Mouse (Mus musculus) kidney, adult 2 months (tissue): ENCODE results near the gene Actn2. TPM values are rescaled to one million over a fixed set of nuclear protein-coding genes. Genes with fewer than 3 reads are reported as not detected.
A peak's percentile ranks its signal among the peaks of the same experiment; 100 is the strongest.

Source experiments
- DNase-seq: peaks from one replicate; pipeline ENCODE4 v3.0.0; 2021
- H3K27ac ChIP-seq: fragments of 200-500 bp; 2 replicates; pipeline ENCODE4 v1.5.1; 2012; ENCODE audit warnings: low read depth, low read length, control low read depth, inconsistent platforms; ENCODE audit not compliant: insufficient read depth
- H3K27me3 ChIP-seq: fragments of 200-500 bp; replicated peaks from 2 replicates; pipeline ENCODE4 v1.6.1; 2012; ENCODE audit warnings: mild to moderate bottlenecking, moderate library complexity, low read length, inconsistent platforms; ENCODE audit not compliant: control insufficient read depth, insufficient read depth
- H3K36me3 ChIP-seq: fragments of 200-500 bp; 2 replicates; pipeline ENCODE4 v1.6.1; 2012; ENCODE audit warnings: mild to moderate bottlenecking, moderate library complexity, low read length, inconsistent platforms; ENCODE audit not compliant: control insufficient read depth, insufficient read depth
- H3K4me1 ChIP-seq: fragments of 200-500 bp; 2 replicates; pipeline ENCODE4 v1.6.1; 2011; ENCODE audit warnings: low read length; ENCODE audit not compliant: control insufficient read depth, insufficient read depth
- H3K4me3 ChIP-seq: fragments of 200-500 bp; 2 replicates; pipeline ENCODE4 v1.5.1; 2011; ENCODE audit warnings: mild to moderate bottlenecking, low read depth, low read length, control low read depth; ENCODE audit not compliant: insufficient read depth
- CTCF ChIP-seq: fragments of 200-500 bp; conservative IDR thresholded peaks from 2 replicates; pipeline ENCODE4 v1.5.1; 2011; ENCODE audit warnings: low read depth, mild to moderate bottlenecking, control low read depth, low read length, moderate library complexity, mixed read lengths; ENCODE audit not compliant: insufficient read depth, insufficient read length
- POLR2A ChIP-seq: fragments of 200-500 bp; IDR thresholded peaks from one replicate; pipeline ENCODE4 v1.6.1; 2011; ENCODE audit warnings: low read depth, low read length, control low read depth
- WGBS: fragments of 180-500 bp; shearing (Covaris S2); methylation state at CpG from one replicate; pipeline ENCODE4 v1.1.7; 2018; 5-methylcytosine and 5-hydroxymethylcytosine counted together
- polyA plus RNA-seq: library from polyadenylated mRNA; depleted of rRNA; stranded (reverse); fragments of >200 nt; gene quantifications from 2 replicates; pipeline ENCODE4 v1.2.3, GENCODE M21; 2012; rRNA removed

Gene Actn2
- 2.3 and 25.0 TPM in 2 replicates for polyA plus RNA-seq

DNA sequence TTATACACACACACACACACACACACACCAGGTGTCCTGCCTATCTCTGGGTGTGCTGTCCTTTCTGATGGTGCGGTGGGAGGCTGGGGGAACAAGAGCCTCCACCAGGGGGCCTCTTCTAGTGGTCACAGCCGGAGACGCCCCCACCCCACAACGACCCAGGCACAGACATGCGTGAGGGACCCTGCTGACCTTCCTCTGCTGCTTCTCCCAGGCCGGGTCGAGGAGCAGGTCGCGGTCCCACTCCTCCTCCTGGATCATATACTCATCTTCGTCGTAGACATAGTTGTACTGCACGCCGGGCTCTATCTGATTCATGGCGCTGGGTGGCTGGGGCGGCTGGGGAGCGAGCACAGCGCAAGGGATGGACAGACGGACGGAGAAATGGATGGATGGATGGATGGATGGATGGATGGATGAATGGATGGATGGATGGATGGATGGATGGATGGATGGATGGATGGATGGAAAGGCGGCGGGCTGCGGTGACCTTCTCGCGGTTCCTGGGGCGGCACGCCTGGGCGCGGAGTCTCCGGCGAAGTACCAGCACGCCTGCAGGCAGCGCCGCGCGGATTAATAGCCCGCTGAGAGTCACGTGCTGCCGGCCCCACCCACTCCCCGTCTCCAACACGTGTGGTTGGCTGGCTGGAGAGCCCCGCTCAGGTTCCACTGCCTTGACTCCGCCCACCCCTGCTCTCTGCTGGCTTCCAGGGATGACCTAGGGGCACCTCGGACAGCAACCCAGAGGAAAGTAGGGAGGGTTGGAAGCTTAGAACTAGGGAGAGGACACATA, at the start of gene Actn2:
Gene Actn2, minus strand, starts transcription at position 578 of the 793 bp plus-strand sequence.
- Histone ChIP-seq H3K27me3 (no peaks in the 10 kb centered on the region; the same call in 1 of the 2 replicates), H3K36me3 (no peaks in the 10 kb centered on the region), H3K4me1 (no peaks in the 10 kb centered on the region), H3K4me3 (no peak within 1 kb of the TSS), H3K27ac (no peak within 1 kb of the TSS)
- 2% methylated on average over 43 of the region's 43 CpGs for WGBS
- no peak for TF ChIP-seq POLR2A
- TF ChIP-seq CTCF, result no peak
- DNase-seq, result peak; percentile 60

DNA sequence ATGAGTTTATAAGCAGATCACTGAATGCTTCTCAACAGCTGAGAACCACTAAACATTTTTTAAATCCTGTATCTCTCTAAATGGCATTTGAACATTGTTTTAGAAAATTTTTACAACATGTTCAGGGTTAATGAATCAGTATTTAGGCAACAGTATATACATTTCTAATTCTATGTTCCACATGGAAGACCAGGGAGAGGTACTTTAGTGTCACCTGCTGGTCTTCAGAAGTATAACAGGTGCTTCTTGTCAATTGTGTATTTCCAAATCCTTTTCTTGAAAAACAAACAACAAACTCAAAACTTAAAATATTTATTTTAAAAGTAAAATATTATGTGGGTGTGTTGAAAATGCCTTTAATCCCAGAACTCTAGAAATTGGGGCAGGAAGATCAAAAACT, 45.7 kb upstream of the Actn2 start:
- no peak overlapping the region for H3K27ac ChIP-seq
- DNase-seq, result peak; percentile 20
- no peaks in the 10 kb centered on the region for H3K4me1 ChIP-seq
- TF ChIP-seq POLR2A (no peak), CTCF (0 out of 2 replicates have a peak, but pooled peaks have one; percentile 20)
- no peaks in the 10 kb centered on the region for H3K36me3 ChIP-seq
- H3K4me3 ChIP-seq, result no peak overlapping the region
- H3K27me3 ChIP-seq, result no peaks in the 10 kb centered on the region

DNA sequence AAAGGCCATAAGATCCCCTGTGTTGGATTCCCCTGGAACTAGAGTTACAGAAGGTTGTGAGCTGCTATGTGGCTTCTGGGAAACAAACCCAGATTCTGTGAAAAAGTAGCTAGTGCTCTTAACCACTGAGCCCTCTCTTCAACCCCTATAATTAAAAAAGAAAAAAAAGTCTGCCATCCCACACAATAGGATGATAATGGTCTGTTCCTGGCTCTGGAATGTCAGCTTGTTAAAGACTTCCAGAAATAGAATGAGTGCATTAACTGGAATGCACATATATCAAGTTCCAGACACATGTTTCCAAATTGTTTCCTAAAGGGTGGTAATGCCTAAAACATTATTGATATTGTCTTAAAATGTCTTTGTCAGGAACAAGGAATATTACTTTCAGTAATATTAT, 44.2 kb upstream of the Actn2 start:
- Histone ChIP-seq H3K4me1 (no peaks in the 10 kb centered on the region), H3K27ac (no peak overlapping the region), H3K27me3 (no peaks in the 10 kb centered on the region), H3K4me3 (no peak overlapping the region), H3K36me3 (no peaks in the 10 kb centered on the region)
- no peak for TF ChIP-seq CTCF
- TF ChIP-seq POLR2A, result no peak
- no peak for DNase-seq

DNA sequence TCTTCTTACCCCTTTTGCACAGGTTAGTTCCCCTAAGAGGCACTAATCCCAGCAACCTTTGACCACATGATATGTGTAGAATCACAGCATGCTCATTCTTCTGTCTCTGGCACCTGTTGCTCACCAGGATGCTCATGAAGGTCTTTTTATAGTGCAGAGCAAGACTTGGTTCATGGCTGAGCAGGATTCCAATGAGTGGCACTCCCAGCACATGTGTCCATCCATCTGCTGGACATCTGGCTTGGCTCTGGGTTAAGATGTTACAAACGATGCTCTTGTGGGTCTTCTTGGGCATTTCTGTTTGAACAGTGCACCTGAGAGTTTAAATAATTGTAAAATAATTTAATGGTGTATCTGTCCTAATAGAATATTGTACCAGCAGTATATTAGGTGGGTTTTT, 36.2 kb upstream of the Actn2 start:
- Histone ChIP-seq H3K27ac (no peak overlapping the region), H3K36me3 (no peaks in the 10 kb centered on the region), H3K4me1 (no peaks in the 10 kb centered on the region), H3K4me3 (no peak overlapping the region), H3K27me3 (no peaks in the 10 kb centered on the region)
- 54% methylated on average over 1 of the region's 1 CpGs for WGBS
- TF ChIP-seq CTCF, result no peak
- TF ChIP-seq POLR2A, result no peak
- DNase-seq, result no peak

DNA sequence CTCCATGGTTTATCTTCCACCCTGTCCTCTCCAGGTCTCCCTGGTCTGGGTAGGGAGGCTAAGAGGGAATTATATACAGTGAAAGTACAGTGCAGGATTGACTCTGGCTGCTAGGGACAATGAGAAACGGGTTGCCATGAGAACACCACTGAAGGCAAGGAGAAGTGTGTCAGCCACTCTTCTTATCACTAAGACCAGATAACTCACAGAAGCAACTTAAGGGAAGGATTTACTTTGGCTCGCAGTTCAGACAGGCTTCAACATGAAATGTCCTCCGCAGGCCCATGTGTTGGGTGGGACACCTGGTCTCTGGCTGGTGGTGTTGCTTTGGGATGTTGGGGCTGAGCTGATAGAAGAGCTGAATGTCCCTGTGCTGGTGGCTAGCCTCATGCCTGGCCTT, 32.2 kb upstream of the Actn2 start:
- Histone ChIP-seq H3K4me1 (no peaks in the 10 kb centered on the region), H3K36me3 (no peaks in the 10 kb centered on the region), H3K27me3 (no peaks in the 10 kb centered on the region), H3K27ac (no peak overlapping the region), H3K4me3 (no peak overlapping the region)
- no peak for DNase-seq
- no peak for TF ChIP-seq POLR2A
- TF ChIP-seq CTCF, result no peak
- WGBS, result 92% methylated on average over 3 of the region's 3 CpGs

DNA sequence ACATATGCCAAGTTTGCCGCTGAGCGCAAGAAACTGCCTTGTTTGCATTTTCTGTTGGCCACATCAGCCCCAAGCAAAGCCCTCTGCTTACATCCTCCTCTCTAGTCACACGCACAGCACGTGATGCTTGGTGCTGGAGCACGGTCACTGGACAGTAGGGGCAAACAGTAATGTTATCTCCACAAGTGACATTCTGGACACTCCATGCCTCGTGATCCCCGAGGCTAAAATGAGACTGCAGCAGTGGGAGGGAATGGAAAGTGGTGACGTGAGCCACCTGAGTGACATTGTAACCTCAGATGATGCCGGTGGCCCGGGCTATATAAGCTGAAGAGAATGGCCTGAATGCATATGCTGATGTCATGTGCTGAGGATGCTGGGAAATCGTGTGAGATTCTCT, 29.4 kb upstream of the Actn2 start:
- Histone ChIP-seq H3K36me3 (no peaks in the 10 kb centered on the region), H3K27me3 (no peaks in the 10 kb centered on the region), H3K4me1 (no peaks in the 10 kb centered on the region), H3K4me3 (no peak overlapping the region), H3K27ac (no peak overlapping the region)
- 63% methylated on average over 11 of the region's 11 CpGs for WGBS
- TF ChIP-seq POLR2A, result no peak
- TF ChIP-seq CTCF, result no peak
- peak; percentile 7 for DNase-seq

DNA sequence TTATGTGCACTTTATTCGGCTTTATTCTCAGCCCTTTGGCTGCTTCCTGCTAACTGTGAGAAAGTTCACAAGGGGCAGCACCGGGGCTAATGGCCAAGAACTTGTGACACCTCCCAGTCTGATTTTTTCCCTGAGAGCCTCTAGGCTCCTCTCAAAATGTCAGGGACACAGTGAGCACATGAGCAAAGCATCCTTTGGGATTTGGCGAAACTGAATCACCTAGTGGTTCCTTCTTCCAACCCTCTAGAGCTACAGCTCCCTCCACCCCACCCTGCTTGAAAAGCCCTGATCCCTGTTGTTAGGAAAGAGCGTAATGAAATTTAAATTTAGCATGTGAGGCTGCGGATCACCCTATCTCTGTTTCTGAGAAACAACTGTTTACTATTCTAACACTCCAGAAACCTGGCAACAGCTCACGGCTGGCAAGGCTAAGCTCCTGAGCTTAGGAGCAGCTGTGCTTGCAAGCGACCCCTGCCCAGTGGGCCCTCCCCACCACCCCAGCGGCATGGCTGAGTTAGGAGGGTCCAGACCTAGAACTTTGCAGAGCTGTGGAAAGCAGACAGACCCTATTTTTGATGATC, 28.6 kb upstream of the Actn2 start:
- Histone ChIP-seq H3K27me3 (no peaks in the 10 kb centered on the region), H3K4me1 (no peaks in the 10 kb centered on the region), H3K4me3 (no peak overlapping the region), H3K27ac (no peak overlapping the region), H3K36me3 (no peaks in the 10 kb centered on the region)
- 48% methylated on average over 8 of the region's 8 CpGs for WGBS
- TF ChIP-seq POLR2A (no peak), CTCF (no peak)
- DNase-seq, result peak; percentile 24
